Mouse (Mus musculus) stomach, postnatal 0 days (tissue): ENCODE measurements at regions not wholly inside any gene's neighbourhood (a gene's known extent, or its start where the extent isn't known, plus 50 kb on each side); places are given as distances from the start of the nearest gene placed in this dataset.

ENCODE experiments used
- CTCF ChIP-seq: IDR thresholded peaks from 2 replicates; pipeline ENCODE4 v1.5.1; 2016; ENCODE audit warnings: antibody characterized with exemption, low read depth, mild to moderate bottlenecking, moderate library complexity
- EP300 ChIP-seq: optimal IDR thresholded peaks from 2 replicates; pipeline ENCODE3; 2016; ENCODE audit warnings: antibody characterized with exemption

GRCm38 (mm10) chr7:129690868-129691267 is 99.2 kb downstream of the Wdr11 start:
- TF ChIP-seq CTCF (no peak), EP300 (no peak)
